Mouse (Mus musculus): ENCODE data around the gene Ajuba.

DNA sequence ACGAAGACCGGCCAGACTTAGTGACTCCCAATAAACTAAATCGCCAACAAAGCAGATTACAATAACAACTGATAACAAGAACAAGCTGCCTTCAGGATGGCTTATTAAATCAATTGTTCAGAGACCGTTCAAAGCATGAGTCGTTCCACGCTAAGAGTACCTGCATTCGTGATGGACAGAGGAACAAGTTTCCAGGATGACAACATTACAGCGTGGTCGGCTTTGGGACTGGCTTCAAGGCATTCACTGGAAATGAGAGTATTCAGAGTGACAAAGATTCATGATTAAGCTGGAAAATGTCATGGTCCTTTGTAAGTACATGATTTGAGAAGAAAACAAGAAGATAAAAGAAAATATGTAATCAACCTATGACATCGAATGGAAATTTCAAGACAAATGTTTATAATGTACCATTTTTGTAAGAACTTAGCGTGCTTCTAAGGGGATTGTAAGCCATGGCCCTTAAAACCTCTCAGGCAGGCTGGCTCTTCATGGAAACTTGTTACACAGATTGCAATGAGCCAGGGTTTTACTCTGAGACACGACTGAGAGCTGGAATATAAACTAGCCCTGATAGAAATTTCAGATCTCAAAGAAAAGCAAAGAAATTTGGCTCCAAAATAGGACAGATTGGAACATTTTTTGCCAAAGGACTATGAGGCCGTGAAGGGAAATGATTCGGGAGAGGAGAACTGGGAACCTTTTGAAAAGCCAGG is 16.7 kb downstream of the Ajuba start:
- TF ChIP-seq CTCF (IDR thresholded peaks at IDR 0.05; ENCODE audit: control insufficient read depth, insufficient read depth, insufficient read length) (no peak), USF1 (IDR thresholded peaks at IDR 0.05; ENCODE audit: low read depth) (no peak), CEBPB (IDR thresholded peaks at IDR 0.05; ENCODE audit: low read depth) (no peak)

Data from C2C12 (cell line).